Mouse (Mus musculus) heart, embryonic 16.5 days (tissue): ENCODE results near the gene Slc3a1. TPM values are rescaled to one million over a fixed set of nuclear protein-coding genes. Genes with fewer than 3 reads are reported as not detected.

ENCODE experiments used
- ATAC-seq: fragments of 200-750 bp; cut with Nextera tagmentation; replicated peaks from 2 replicates; pipeline ENCODE4 v1.8.0; 2017; ENCODE audit warnings: moderate number of reproducible peaks; ENCODE audit not compliant: insufficient read depth, low FRiP score; ENCODE audit errors: extremely low read depth
- H3K27ac ChIP-seq: fragments of 300-500 bp; sonication (generic); 2 replicates; pipeline ENCODE4 v1.5.1; 2014; ENCODE audit warnings: mild to moderate bottlenecking, low read length, control low read depth, moderate library complexity
- H3K27me3 ChIP-seq: fragments of 300-500 bp; sonication (generic); 2 replicates; pipeline ENCODE4 v1.6.1; 2014; ENCODE audit warnings: low read length, mixed read lengths; ENCODE audit not compliant: control insufficient read depth, insufficient read depth
- H3K36me3 ChIP-seq: fragments of 300-500 bp; sonication (generic); 2 replicates; pipeline ENCODE4 v1.6.1; 2014; ENCODE audit not compliant: control insufficient read depth, insufficient read depth
- H3K4me1 ChIP-seq: fragments of 300-500 bp; sonication (generic); 2 replicates; pipeline ENCODE4 v1.6.1; 2014; ENCODE audit warnings: low read length, mixed read lengths; ENCODE audit not compliant: control insufficient read depth, insufficient read depth
- H3K4me2 ChIP-seq: fragments of 300-500 bp; sonication (generic); 2 replicates; pipeline ENCODE4 v1.6.1; 2014; ENCODE audit warnings: low read depth, mild to moderate bottlenecking, control low read depth, low read length
- H3K4me3 ChIP-seq: fragments of 300-500 bp; sonication (generic); 2 replicates; pipeline ENCODE4 v1.5.1; 2014; ENCODE audit warnings: mild to moderate bottlenecking, control low read depth, low read length
- H3K9ac ChIP-seq: fragments of 300-500 bp; sonication (generic); 2 replicates; pipeline ENCODE4 v1.6.1; 2014; ENCODE audit warnings: low read length, control low read depth
- H3K9me3 ChIP-seq: fragments of 300-500 bp; sonication (generic); replicated peaks from 2 replicates; pipeline ENCODE4 v1.6.1; 2016; ENCODE audit warnings: low read length; ENCODE audit not compliant: control insufficient read depth
- WGBS: fragments of 180-500 bp; shearing (Covaris S2); extraction: QIAGEN DNeasy Blood & Tissue Kit; methylation state at CpG from one replicate; pipeline ENCODE4 v1.1.7; 2014; 5-methylcytosine and 5-hydroxymethylcytosine counted together
- polyA plus RNA-seq: library from polyadenylated mRNA; unstranded; fragments of >200 nt; fragmentation: Nextera tagmentation; extraction: Ambion mirVana; gene quantifications from 2 replicates; pipeline ENCODE4 v1.2.1, GENCODE M21; 2015

Gene Slc3a1
- polyA plus RNA-seq, 1 experiment from 2014 or later = 0.26 TPM

- Histone ChIP-seq H3K9me3 (no peaks in the 10 kb centered on the region), H3K4me1 (no peaks in the 10 kb centered on the region), H3K27ac (no peak overlapping the region), H3K4me2 (no peak overlapping the region), H3K27me3 (no peaks in the 10 kb centered on the region), H3K36me3 (no peaks in the 10 kb centered on the region), H3K9ac (no peak overlapping the region), H3K4me3 (no peak overlapping the region)
- 77% methylated on average over 6 of the region's 6 CpGs for WGBS
- ATAC-seq = no peak
Observed at GRCm38 (mm10) chr17:85043404-85043816, 15.2 kb downstream of the Slc3a1 start.

GRCm38 (mm10) chr17:85044466-85044865 is 16.3 kb downstream of the Slc3a1 start:
- WGBS = 90% methylated on average over 5 of the region's 5 CpGs
- ATAC-seq = no peak

GRCm38 (mm10) chr17:85045160-85045559 is 17.0 kb downstream of the Slc3a1 start:
- Histone ChIP-seq H3K27me3 (no peaks in the 10 kb centered on the region), H3K9ac (no peak overlapping the region), H3K36me3 (no peaks in the 10 kb centered on the region), H3K4me1 (no peaks in the 10 kb centered on the region), H3K9me3 (no peaks in the 10 kb centered on the region), H3K27ac (no peak overlapping the region), H3K4me2 (no peak overlapping the region), H3K4me3 (no peak overlapping the region)
- WGBS = 80% methylated on average over 12 of the region's 12 CpGs
- ATAC-seq = no peak

More at GRCm38 (mm10) chr17:85044466-85044865, 16.3 kb downstream of the Slc3a1 start:
- no peak overlapping the region for H3K4me3 ChIP-seq
- no peak overlapping the region for H3K27ac ChIP-seq
- no peaks in the 10 kb centered on the region for H3K4me1 ChIP-seq
- H3K9ac ChIP-seq = no peak overlapping the region
- no peaks in the 10 kb centered on the region for H3K36me3 ChIP-seq
- no peaks in the 10 kb centered on the region for H3K9me3 ChIP-seq
- H3K4me2 ChIP-seq = no peak overlapping the region
- H3K27me3 ChIP-seq = no peaks in the 10 kb centered on the region

GRCm38 (mm10) chr17:85048379-85048778 is 20.2 kb downstream of the Slc3a1 start:
- WGBS = 92% methylated on average over 5 of the region's 5 CpGs
- no peak for ATAC-seq

GRCm38 (mm10) chr17:85058276-85058675 is 30.1 kb downstream of the Slc3a1 start:
- Histone ChIP-seq H3K4me3 (no peak overlapping the region), H3K9ac (no peak overlapping the region), H3K27me3 (no peaks in the 10 kb centered on the region), H3K4me1 (no peaks in the 10 kb centered on the region), H3K36me3 (peaks cover 3% of the 10 kb centered on the region; the same call in 1 of the 2 replicates), H3K9me3 (no peaks in the 10 kb centered on the region), H3K27ac (no peak overlapping the region), H3K4me2 (no peak overlapping the region)
- 86% methylated on average over 7 of the region's 7 CpGs for WGBS
- ATAC-seq = no peak

More at GRCm38 (mm10) chr17:85048379-85048778, 20.2 kb downstream of the Slc3a1 start:
- Histone ChIP-seq H3K4me2 (no peak overlapping the region), H3K4me3 (no peak overlapping the region), H3K36me3 (no peaks in the 10 kb centered on the region), H3K9me3 (no peaks in the 10 kb centered on the region), H3K4me1 (peaks cover 9% of the 10 kb centered on the region), H3K27me3 (no peaks in the 10 kb centered on the region), H3K27ac (no peak overlapping the region), H3K9ac (no peak overlapping the region)

GRCm38 (mm10) chr17:85059136-85059535 is 31.0 kb downstream of the Slc3a1 start:
- no peak overlapping the region for H3K4me2 ChIP-seq
- no peak overlapping the region for H3K4me3 ChIP-seq
- peaks cover 3% of the 10 kb centered on the region; the same call in 1 of the 2 replicates for H3K36me3 ChIP-seq
- no peak overlapping the region for H3K9ac ChIP-seq
- H3K4me1 ChIP-seq = no peaks in the 10 kb centered on the region
- no peaks in the 10 kb centered on the region for H3K9me3 ChIP-seq
- no peak overlapping the region for H3K27ac ChIP-seq
- 89% methylated on average over 6 of the region's 6 CpGs for WGBS
- no peaks in the 10 kb centered on the region for H3K27me3 ChIP-seq
- no peak for ATAC-seq

GRCm38 (mm10) chr17:85063560-85063959 is 35.4 kb downstream of the Slc3a1 start:
- Histone ChIP-seq H3K9ac (no peak overlapping the region), H3K27ac (no peak overlapping the region), H3K9me3 (no peaks in the 10 kb centered on the region), H3K27me3 (no peaks in the 10 kb centered on the region), H3K4me2 (no peak overlapping the region), H3K4me1 (no peaks in the 10 kb centered on the region), H3K4me3 (no peak overlapping the region), H3K36me3 (peaks cover 23% of the 10 kb centered on the region)
- 83% methylated on average over 7 of the region's 7 CpGs for WGBS
- no peak for ATAC-seq

- H3K27me3 ChIP-seq = no peaks in the 10 kb centered on the region
- no peak overlapping the region for H3K9ac ChIP-seq
- WGBS = 92% methylated on average over 7 of the region's 7 CpGs
- H3K27ac ChIP-seq = no peak overlapping the region
- no peak for ATAC-seq
- H3K36me3 ChIP-seq = peaks cover 30% of the 10 kb centered on the region
- no peak overlapping the region for H3K4me3 ChIP-seq
- H3K9me3 ChIP-seq = no peaks in the 10 kb centered on the region
- peaks cover 6% of the 10 kb centered on the region for H3K4me1 ChIP-seq
- H3K4me2 ChIP-seq = no peak overlapping the region
Observed at GRCm38 (mm10) chr17:85067331-85067730, 39.2 kb downstream of the Slc3a1 start.

- ATAC-seq = no peak
- Histone ChIP-seq H3K36me3 (peaks cover 25% of the 10 kb centered on the region), H3K9ac (no peak overlapping the region), H3K4me3 (no peak overlapping the region), H3K27me3 (no peaks in the 10 kb centered on the region), H3K9me3 (no peaks in the 10 kb centered on the region), H3K4me2 (no peak overlapping the region), H3K27ac (no peak overlapping the region), H3K4me1 (peaks cover 6% of the 10 kb centered on the region)
- WGBS = 51% methylated on average over 6 of the region's 6 CpGs
Observed at GRCm38 (mm10) chr17:85070658-85071057, 42.5 kb downstream of the Slc3a1 start.
